Comparison of ENCODE assay signal across 8 mouse cellular contexts in the genomic region with DNA sequence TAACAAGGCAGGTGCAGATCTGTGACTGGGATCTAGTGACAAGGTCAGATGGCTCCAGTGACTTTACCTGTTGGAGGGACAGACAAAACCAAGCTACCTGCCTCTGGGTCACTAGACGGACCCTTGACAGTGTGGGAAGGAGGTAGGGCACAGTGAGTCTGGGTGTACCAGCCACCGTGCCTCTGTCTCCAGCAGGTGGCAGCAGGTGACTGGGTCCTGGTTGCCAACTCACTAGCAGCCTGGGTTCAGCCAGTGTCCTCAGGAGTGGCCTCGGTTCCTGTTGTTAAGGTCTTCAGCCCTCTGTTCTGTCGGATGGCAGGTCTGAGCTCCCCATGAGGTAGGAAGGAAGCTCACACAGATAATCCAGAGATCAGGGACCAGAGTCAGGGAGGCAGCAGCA. TPM values are rescaled to one million over a fixed set of nuclear protein-coding genes. Genes with fewer than 3 reads are reported as not detected.
A peak's percentile ranks its signal among the peaks of the same experiment; 100 is the strongest.
DNase-seq lines count a peak whose midpoint lies in the region; ATAC-seq and TF ChIP-seq lines count a peak whose summit lies in the region.

No protein-coding gene starts in this region.

- 2% methylated on average over 4 of the region's 4 CpGs for WGBS in kidney, embryonic 16.5 days
- WGBS in liver, embryonic 11.5 days, result 8% methylated on average over 4 of the region's 4 CpGs
- 6% methylated on average over 4 of the region's 4 CpGs for whole genome bisulfite sequencing in olfactory bulb, adult 2 months

- H3K4me3 ChIP-seq in kidney, embryonic 16.5 days (ENCODE audit: low read length), result no peak overlapping the region
- no peak overlapping the region for H3K4me3 ChIP-seq in liver, embryonic 11.5 days (ENCODE audit: low read depth, low read length)
- H3K4me3 ChIP-seq in olfactory bulb, adult 2 months (ENCODE audit: insufficient read depth, low read depth, low read length), result no peak overlapping the region

- peak; percentile 80 for DNase-seq in kidney, adult 18-20 months
- DNase-seq in cerebellum, postnatal 10 days, result peak; percentile 92
- peak; percentile 60 to 69 for DNase-seq in frontal cortex, postnatal 14 days (ENCODE audit: low spot score in 2 of 2)
- peak; percentile 71 for DNase-seq in kidney, postnatal 14 days
- peak; percentile 42 for DNase-seq in liver, embryonic 11.5 days (ENCODE audit: low spot score)
- peak; percentile 71 for DNase-seq in thymus, postnatal 4 days

- no peaks in the 10 kb centered on the region for H3K36me3 ChIP-seq in kidney, embryonic 16.5 days (ENCODE audit: insufficient read depth, low read length)
- no peaks in the 10 kb centered on the region for H3K36me3 ChIP-seq in liver, embryonic 11.5 days (ENCODE audit: control insufficient read depth, insufficient read depth, low read length)

- H3K9me3 ChIP-seq in kidney, embryonic 16.5 days (ENCODE audit: low read length), result no peaks in the 10 kb centered on the region
- no peaks in the 10 kb centered on the region for H3K9me3 ChIP-seq in liver, embryonic 11.5 days (ENCODE audit: control insufficient read depth, low read length)

- H3K4me1 ChIP-seq in kidney, embryonic 16.5 days (ENCODE audit: insufficient read depth, low read length), result no peaks in the 10 kb centered on the region
- no peaks in the 10 kb centered on the region for H3K4me1 ChIP-seq in liver, embryonic 11.5 days (replicated peaks; ENCODE audit: control insufficient read depth, insufficient read depth, low read length)
- 0 out of 2 replicates have a peak, but pooled peaks cover 2% of the 10 kb centered on the region for H3K4me1 ChIP-seq in olfactory bulb, adult 2 months (ENCODE audit: control insufficient read depth, insufficient read depth, low read length)

- no peak for ATAC-seq in kidney, embryonic 16.5 days (ENCODE audit: low FRiP score, low TSS enrichment)
- no peak for ATAC-seq in liver, embryonic 11.5 days (replicated peaks; ENCODE audit: low FRiP score)

- TF ChIP-seq POLR2A in olfactory bulb, adult 2 months (IDR thresholded peaks at IDR 0.05; ENCODE audit: insufficient read depth, low read depth, low read length), result no peak

- H3K9ac ChIP-seq in kidney, embryonic 16.5 days (replicated peaks; ENCODE audit: low read length), result no peak overlapping the region
- no peak overlapping the region for H3K9ac ChIP-seq in liver, embryonic 11.5 days (ENCODE audit: low read depth, low read length)

- peak; percentile 77 for TF ChIP-seq CTCF in olfactory bulb, adult 2 months (IDR thresholded peaks at IDR 0.05; ENCODE audit: insufficient read depth, low read depth, low read length)

- no peak overlapping the region for H3K27ac ChIP-seq in kidney, embryonic 16.5 days (ENCODE audit: low read length)
- H3K27ac ChIP-seq in liver, embryonic 11.5 days (ENCODE audit: low read depth, low read length), result no peak overlapping the region
- no peak overlapping the region for H3K27ac ChIP-seq in olfactory bulb, adult 2 months (ENCODE audit: insufficient read depth, low read depth, low read length)

- H3K27me3 ChIP-seq in kidney, embryonic 16.5 days (ENCODE audit: insufficient read depth, low read length), result no peaks in the 10 kb centered on the region; the same call in 1 of the 2 replicates
- H3K27me3 ChIP-seq in liver, embryonic 11.5 days (replicated peaks; ENCODE audit: control insufficient read depth, insufficient read depth, low read length), result 0 out of 2 replicates have a peak, but pooled peaks cover under 1% of the 10 kb centered on the region

- H3K4me2 ChIP-seq in kidney, embryonic 16.5 days (replicated peaks; ENCODE audit: low read depth, low read length), result no peak overlapping the region
- no peak overlapping the region for H3K4me2 ChIP-seq in liver, embryonic 11.5 days

RNA-seq across cellular contexts. Expression of gene Pax7, which starts 43.9 kb away (rescaled TPM):
- 0.03 TPM in 1 of 2 replicates, not detected in the other for polyA plus RNA-seq in kidney, embryonic 16.5 days (2015; fragmentation: Nextera tagmentation; extraction: Ambion mirVana)
- polyA plus RNA-seq in liver, embryonic 11.5 days (2014; fragmentation: Nextera tagmentation; extraction: Ambion mirVana), result 0.12 and 0.19 TPM in 2 replicates
- polyA plus RNA-seq in olfactory bulb, adult 2 months (2012; ENCODE audit: insufficient read depth, insufficient read length, low replicate concordance, missing spikeins), result not detected in 2 replicates

Comparison
In these comparisons a context has a peak if more than half of its experiments do, and no peak if none do; other contexts are left out.
1. DNase-seq: peak in every context shown above with its lines; median percentile 92 in cerebellum, postnatal 10 days; 80 in kidney, adult 18-20 months; 71 in kidney, postnatal 14 days; 71 in thymus, postnatal 4 days; 64 in frontal cortex, postnatal 14 days; 42 in liver, embryonic 11.5 days.